ENCODE assay signal across 8 mouse cellular contexts in the genomic region with DNA sequence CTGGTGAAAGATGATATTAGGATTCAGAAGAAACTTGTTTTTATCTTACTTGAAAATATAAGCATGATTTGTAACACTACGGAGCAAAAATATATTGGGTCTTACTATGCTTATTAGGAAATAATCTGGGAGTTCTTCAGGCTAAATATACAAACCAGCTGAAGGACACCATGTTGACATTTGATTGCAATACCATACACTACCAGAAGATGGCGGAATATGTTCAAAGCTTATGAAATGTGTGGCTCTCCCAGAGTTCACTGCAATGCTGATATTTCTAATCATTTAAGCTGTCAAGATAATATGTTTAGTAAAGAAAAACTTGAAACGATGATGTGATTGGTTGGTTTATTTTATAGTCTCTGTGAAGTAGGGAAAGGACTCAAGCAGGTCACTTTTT.
DNase-seq lines count a peak whose midpoint lies in the region; ATAC-seq and TF ChIP-seq lines count a peak whose summit lies in the region.

No protein-coding gene starts in this region.

- H3K27me3 ChIP-seq in limb, embryonic 14.5 days (ENCODE audit: control insufficient read depth, insufficient read depth, low read length): no peaks in the 10 kb centered on the region
- H3K27me3 ChIP-seq in limb, embryonic 10.5 days (ENCODE audit: low read depth, poor library complexity, severe bottlenecking): no peaks in the 10 kb centered on the region

- TF ChIP-seq POLR2A in limb, embryonic 14.5 days (IDR thresholded peaks at IDR 0.05; ENCODE audit: borderline replicate concordance, extremely low read depth, insufficient read depth, insufficient read length): no peak

- H3K4me1 ChIP-seq in limb, embryonic 14.5 days (ENCODE audit: control insufficient read depth, insufficient read depth, low read length): no peaks in the 10 kb centered on the region
- H3K4me1 ChIP-seq in limb, embryonic 10.5 days: no peaks in the 10 kb centered on the region

- no peak for ATAC-seq in limb, embryonic 14.5 days (ENCODE audit: low FRiP score, low read depth)

- peak; percentile 11 for DNase-seq in cerebellum, adult 9-10 months
- no peak for DNase-seq in cerebellum, adult 11-12 months
- DNase-seq in limb, embryonic 14.5 days (ENCODE audit: low spot score): peak; percentile 36
- no peak for DNase-seq in limb, embryonic 10.5 days (ENCODE audit: low spot score)
- DNase-seq in Muller cell, postnatal 12 days (ENCODE audit: inconsistent ontology term): peak; percentile 41
- DNase-seq in left cerebral cortex, postnatal 25 days (ENCODE audit: low spot score in 2 of 2): peak; percentile 22 to 28
- no peak for DNase-seq in T-cell, adult 2 months (ENCODE audit: low spot score)
- DNase-seq in urinary bladder, postnatal 14 days (ENCODE audit: low spot score): no peak

- intact Hi-C loops in left cerebral cortex, postnatal 25 days (cut with DNase I): loop anchor here (1.0 kb wide), 1 partner anchor 779 kb away; no protein-coding TSS in a partner anchor

- no peak overlapping the region for H3K4me3 ChIP-seq in limb, embryonic 14.5 days (replicated peaks; ENCODE audit: low read length)
- H3K4me3 ChIP-seq in limb, embryonic 10.5 days: no peak overlapping the region

- WGBS in limb, embryonic 14.5 days: 10% methylated on average over 3 of the region's 3 CpGs
- WGBS in limb, embryonic 10.5 days: 21% methylated on average over 3 of the region's 3 CpGs

- no peak overlapping the region for H3K27ac ChIP-seq in limb, embryonic 14.5 days (replicated peaks; ENCODE audit: low read depth, low read length)
- no peak overlapping the region for H3K27ac ChIP-seq in limb, embryonic 10.5 days

- no peak overlapping the region for H3K9ac ChIP-seq in limb, embryonic 14.5 days (ENCODE audit: low read depth, low read length, severe bottlenecking)

- H3K36me3 ChIP-seq in limb, embryonic 14.5 days (ENCODE audit: control insufficient read depth, insufficient read depth, low read length): no peaks in the 10 kb centered on the region
- H3K36me3 ChIP-seq in limb, embryonic 10.5 days: no peaks in the 10 kb centered on the region

- no peaks in the 10 kb centered on the region for H3K9me3 ChIP-seq in limb, embryonic 14.5 days (ENCODE audit: control insufficient read depth, low read length)
- H3K9me3 ChIP-seq in limb, embryonic 10.5 days (replicated peaks): 0 out of 2 replicates have a peak, but pooled peaks cover 2% of the 10 kb centered on the region

- no peak overlapping the region for H3K4me2 ChIP-seq in limb, embryonic 14.5 days (replicated peaks; ENCODE audit: low read depth, low read length, severe bottlenecking)

Comparison
In these comparisons a context has a peak if more than half of its experiments do, and no peak if none do; other contexts are left out.
1. DNase-seq: peak in cerebellum, adult 9-10 months (single experiment), limb, embryonic 14.5 days (single experiment), Muller cell, postnatal 12 days (single experiment) and left cerebral cortex, postnatal 25 days (2 of 2); none in cerebellum, adult 11-12 months (single experiment), limb, embryonic 10.5 days (single experiment), T-cell, adult 2 months (single experiment) and urinary bladder, postnatal 14 days (single experiment).